Mouse (Mus musculus) midbrain, embryonic 12.5 days (tissue): ENCODE results near the gene Taf15. TPM values are rescaled to one million over a fixed set of nuclear protein-coding genes. Genes with fewer than 3 reads are reported as not detected.
"Not testable (repeated sequence)": the region's sequence is repeated elsewhere in the genome, so short reads cannot be mapped to it uniquely, and the experiment has no call there.

ENCODE experiments used
- ATAC-seq: fragments of 200-750 bp; cut with Nextera tagmentation; 2 replicates; pipeline ENCODE4 v1.8.0; 2017; ENCODE audit warnings: low read depth, moderate TSS enrichment, moderate library complexity; ENCODE audit not compliant: low FRiP score
- H3K27ac ChIP-seq: fragments of 300-500 bp; sonication (generic); replicated peaks from 2 replicates; pipeline ENCODE4 v1.5.1; 2016; ENCODE audit warnings: mild to moderate bottlenecking
- H3K27me3 ChIP-seq: fragments of 300-500 bp; sonication (generic); 2 replicates; pipeline ENCODE4 v1.6.1; 2016; ENCODE audit warnings: mild to moderate bottlenecking
- H3K36me3 ChIP-seq: fragments of 300-500 bp; sonication (generic); 2 replicates; pipeline ENCODE4 v1.6.1; 2016
- H3K4me1 ChIP-seq: fragments of 300-500 bp; sonication (generic); 2 replicates; pipeline ENCODE4 v1.6.1; 2016
- H3K4me2 ChIP-seq: fragments of 300-500 bp; sonication (generic); replicated peaks from 2 replicates; pipeline ENCODE4 v1.6.1; 2016; ENCODE audit warnings: mild to moderate bottlenecking, moderate library complexity
- H3K4me3 ChIP-seq: fragments of 300-500 bp; sonication (generic); 2 replicates; pipeline ENCODE4 v1.5.1; 2016; ENCODE audit warnings: mild to moderate bottlenecking
- H3K9ac ChIP-seq: fragments of 300-500 bp; sonication (generic); replicated peaks from 2 replicates; pipeline ENCODE4 v1.6.1; 2016; ENCODE audit warnings: mild to moderate bottlenecking, moderate library complexity
- H3K9me3 ChIP-seq: fragments of 300-500 bp; sonication (generic); 2 replicates; pipeline ENCODE4 v1.6.1; 2016; ENCODE audit warnings: mild to moderate bottlenecking
- WGBS: fragments of 180-500 bp; shearing (Covaris S2); methylation state at CpG from one replicate; pipeline ENCODE4 v1.1.7; 2016; 5-methylcytosine and 5-hydroxymethylcytosine counted together
- polyA plus RNA-seq: library from polyadenylated mRNA; unstranded; fragments of >200 nt; fragmentation: Nextera tagmentation; extraction: Ambion mirVana; gene quantifications from 2 replicates; pipeline ENCODE4 v1.2.1, GENCODE M21; 2016

Gene Taf15
- polyA plus RNA-seq, 1 experiment from 2014 or later: 17.0 TPM

GRCm38 (mm10) chr11:83550186-83550632 lies 77.3 kb downstream of the Taf15 start:
- Histone ChIP-seq H3K36me3 (no peaks in the 10 kb centered on the region), H3K9me3 (no peaks in the 10 kb centered on the region), H3K27me3 (no peaks in the 10 kb centered on the region), H3K4me1 (no peaks in the 10 kb centered on the region), H3K4me2 (no peak overlapping the region), H3K9ac (no peak overlapping the region), H3K4me3 (no peak overlapping the region), H3K27ac (no peak overlapping the region)
- ATAC-seq: no peak
- WGBS: 95% methylated on average over 5 of the region's 5 CpGs

- not testable (repeated sequence) for ATAC-seq, H3K27me3 ChIP-seq, H3K9ac ChIP-seq, H3K4me3 ChIP-seq, H3K4me1 ChIP-seq, H3K4me2 ChIP-seq, H3K9me3 ChIP-seq, H3K36me3 ChIP-seq, H3K27ac ChIP-seq
- 92% methylated on average over 6 of the region's 7 CpGs for WGBS
These were observed 78.2 kb downstream of the Taf15 start for GRCm38 (mm10) chr11:83551037-83551436.

DNA sequence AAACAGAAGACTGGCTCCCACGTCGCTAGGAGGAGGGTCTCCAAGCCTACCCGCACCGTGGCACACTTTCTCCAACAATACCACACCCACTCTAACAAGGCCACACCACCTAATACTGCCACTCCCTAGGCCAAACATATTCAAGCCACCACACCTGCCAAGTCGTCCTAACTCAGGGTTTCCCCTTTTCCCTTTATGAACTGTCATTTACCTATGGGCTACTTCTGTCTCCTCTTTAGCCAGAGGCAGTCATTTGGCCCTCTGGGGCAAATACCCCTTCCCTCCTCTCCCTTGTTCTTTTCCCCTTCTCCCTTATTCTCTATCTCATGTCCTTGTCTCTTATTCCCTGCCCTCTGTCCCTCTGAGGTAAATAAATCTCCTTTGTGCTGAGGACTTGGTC lies 78.8 kb downstream of the Taf15 start:
- Histone ChIP-seq H3K9me3 (no peaks in the 10 kb centered on the region), H3K4me3 (no peak overlapping the region), H3K27me3 (no peaks in the 10 kb centered on the region), H3K4me1 (no peaks in the 10 kb centered on the region), H3K36me3 (no peaks in the 10 kb centered on the region), H3K4me2 (no peak overlapping the region), H3K27ac (no peak overlapping the region), H3K9ac (no peak overlapping the region)
- WGBS: 85% methylated on average over 5 of the region's 5 CpGs
- ATAC-seq: no peak

Other genes starting within 250 kb of the Taf15 start
- 0.55 and 0.83 TPM in 2 replicates for gene Slfn14, start 186.4 kb upstream of the Taf15 start, polyA plus RNA-seq
- 107 and 109 TPM in 2 replicates for gene Ap2b1, start 174.1 kb upstream of the Taf15 start, polyA plus RNA-seq
- 19.7 and 20.1 TPM in 2 replicates for gene Pex12, start 170.5 kb upstream of the Taf15 start, polyA plus RNA-seq
- 13.6 and 13.9 TPM in 2 replicates for gene Rasl10b, start 63.9 kb upstream of the Taf15 start, polyA plus RNA-seq
- gene Gas2l2, start 43.6 kb upstream of the Taf15 start, polyA plus RNA-seq: not detected in 2 replicates
- 0.29 TPM in 1 of 2 replicates, not detected in the other for gene 1700020L24Rik, start 35.4 kb upstream of the Taf15 start, polyA plus RNA-seq
- 2.1 and 3.3 TPM in 2 replicates for gene Mmp28, start 10.0 kb upstream of the Taf15 start, polyA plus RNA-seq
- 0.12 TPM in 1 of 2 replicates, not detected in the other for gene Heatr9, start 49.1 kb downstream of the Taf15 start, polyA plus RNA-seq
- gene Ccl5, start 57.4 kb downstream of the Taf15 start, polyA plus RNA-seq: not detected in 2 replicates
- 1.4 and 1.5 TPM in 2 replicates for gene Ccl9, start 105.5 kb downstream of the Taf15 start, polyA plus RNA-seq
- 1.2 and 1.4 TPM in 2 replicates for gene Ccl6, start 120.0 kb downstream of the Taf15 start, polyA plus RNA-seq
- not detected in 2 replicates for gene Rpl9-ps1, start 172.5 kb downstream of the Taf15 start, polyA plus RNA-seq
- gene Ccl3, start 176.3 kb downstream of the Taf15 start, polyA plus RNA-seq: 0.94 and 1.2 TPM in 2 replicates
- 0.38 and 0.50 TPM in 2 replicates for gene Ccl4, start 189.5 kb downstream of the Taf15 start, polyA plus RNA-seq
- 0.48 and 1.4 TPM in 2 replicates for gene Wfdc17, start 230.9 kb downstream of the Taf15 start, polyA plus RNA-seq
- gene Wfdc18, start 235.9 kb downstream of the Taf15 start, polyA plus RNA-seq: not detected in 2 replicates